Mouse (Mus musculus) kidney, postnatal 4 days (tissue): ENCODE results near the gene Tiam2.
A peak's percentile ranks its signal among the peaks of the same experiment; 100 is the strongest.

ENCODE experiments used
- DNase-seq, 2 experiments: peaks; one replicate each; pipeline ENCODE4 v3.0.0; 2021; ENCODE audit warnings: mixed read lengths in 2 of 2

The Tiam2 gene

DNA sequence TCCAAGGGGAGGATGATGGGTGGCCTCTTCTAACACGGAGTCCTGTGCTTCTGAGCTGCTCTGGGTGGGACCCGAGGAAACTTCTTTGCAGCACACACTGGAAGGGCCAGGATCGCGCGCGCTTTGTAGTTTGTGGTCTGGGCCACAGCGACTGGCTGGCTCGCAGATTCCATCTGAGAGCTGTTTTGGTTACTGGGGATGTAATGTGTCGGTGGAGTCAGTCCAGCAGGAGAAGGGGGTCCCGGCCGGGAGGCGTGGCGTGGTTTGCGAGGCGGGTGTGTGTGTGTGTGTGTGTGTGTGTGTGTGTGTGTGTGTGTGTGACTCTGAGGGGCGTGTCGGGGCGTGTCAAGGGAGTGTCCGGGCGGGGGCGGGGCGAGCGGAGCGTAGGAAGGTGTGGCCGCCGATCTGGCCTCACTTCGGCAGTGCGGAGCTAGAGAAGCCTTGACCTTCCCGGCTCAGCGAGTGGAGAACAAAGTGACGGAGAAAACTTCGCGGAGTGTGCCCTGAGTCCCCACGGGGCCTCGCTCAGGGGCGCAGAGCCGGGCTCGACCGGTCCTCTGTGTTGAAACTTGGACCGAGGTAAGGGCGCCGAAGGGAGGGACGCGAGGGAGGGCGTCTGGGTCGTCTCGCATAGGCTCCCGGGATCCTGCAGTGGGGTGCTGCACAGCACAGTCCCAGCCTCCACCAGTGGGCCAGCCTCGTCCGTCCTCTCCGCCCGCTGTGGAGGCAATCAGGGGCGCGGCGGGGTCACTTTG is at the start of gene Tiam2:
Tiam2 (plus strand) TSS at position 426 of the 755 bp plus-strand sequence.
- DNase-seq: peak; percentile 81 to 87

DNA sequence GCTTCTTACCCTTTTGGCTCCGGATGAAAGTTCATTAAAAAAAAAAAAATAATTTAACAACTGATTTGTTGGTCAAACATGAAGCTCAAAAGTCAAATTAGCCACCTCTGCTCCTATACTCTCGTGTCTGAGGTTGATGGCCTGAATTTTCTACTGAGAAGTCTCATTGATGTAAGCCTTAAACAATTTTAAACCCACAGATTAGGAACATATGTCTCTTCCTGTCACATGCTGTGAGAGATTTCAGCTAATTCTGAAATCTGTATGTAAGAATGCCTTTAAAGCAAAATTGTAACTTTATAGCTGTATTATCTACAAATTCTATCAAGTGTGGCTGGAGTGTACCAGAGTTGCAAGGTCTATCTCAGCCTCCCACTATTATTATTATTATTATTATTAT is 46.1 kb upstream of the Tiam2 start:
- no peak for DNase-seq

DNA sequence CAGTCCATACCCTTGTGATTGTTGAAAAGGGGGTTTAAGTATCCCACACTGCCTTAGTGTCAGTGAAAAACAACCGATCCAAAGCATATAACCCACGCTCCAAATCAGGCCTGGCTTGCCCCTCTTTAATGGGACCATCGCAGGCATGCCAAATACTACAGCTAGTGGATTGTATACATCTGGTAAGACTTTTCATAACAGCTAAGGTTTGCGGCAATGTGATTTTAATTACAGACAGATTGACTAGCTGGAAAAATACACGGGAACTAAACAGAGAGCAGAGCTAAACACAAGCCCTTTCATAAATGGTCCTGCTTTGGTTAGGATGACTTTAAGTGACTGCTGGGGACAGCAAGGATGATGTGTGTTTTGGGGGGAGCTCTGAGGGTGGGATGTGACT is 44.4 kb upstream of the Tiam2 start:
- no peak for DNase-seq

DNA sequence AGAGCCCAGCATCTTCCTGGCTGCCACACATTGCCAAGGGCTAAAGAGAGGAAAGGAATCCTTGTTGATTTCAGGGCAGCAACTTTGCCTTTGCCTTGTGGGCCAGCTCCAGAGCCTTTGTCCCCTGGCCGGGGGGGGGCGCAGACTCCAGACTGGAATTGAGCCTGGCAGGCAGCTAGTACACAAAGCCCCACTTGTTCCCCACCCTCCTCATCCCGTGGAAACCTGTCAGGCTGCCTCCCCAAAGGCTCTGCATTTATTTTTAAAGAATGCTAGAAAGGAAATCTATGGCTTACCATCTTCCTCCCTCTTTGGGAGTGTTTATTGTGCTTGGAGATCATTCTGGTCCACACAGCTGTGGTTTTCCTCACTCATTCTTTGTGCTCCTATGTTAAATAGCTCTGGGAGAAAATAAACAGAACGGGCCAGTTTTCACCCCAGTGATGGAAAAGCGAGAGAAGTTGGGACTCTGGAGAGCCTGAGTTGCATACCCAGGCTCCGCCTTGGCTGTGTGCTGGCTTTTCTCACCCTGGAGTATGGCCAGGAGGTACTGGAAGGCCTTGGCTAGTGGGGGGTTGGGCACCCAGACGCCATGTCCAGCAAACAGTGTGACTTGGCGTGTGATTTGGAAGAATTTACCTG is 41.2 kb upstream of the Tiam2 start:
- no peak for DNase-seq

DNA sequence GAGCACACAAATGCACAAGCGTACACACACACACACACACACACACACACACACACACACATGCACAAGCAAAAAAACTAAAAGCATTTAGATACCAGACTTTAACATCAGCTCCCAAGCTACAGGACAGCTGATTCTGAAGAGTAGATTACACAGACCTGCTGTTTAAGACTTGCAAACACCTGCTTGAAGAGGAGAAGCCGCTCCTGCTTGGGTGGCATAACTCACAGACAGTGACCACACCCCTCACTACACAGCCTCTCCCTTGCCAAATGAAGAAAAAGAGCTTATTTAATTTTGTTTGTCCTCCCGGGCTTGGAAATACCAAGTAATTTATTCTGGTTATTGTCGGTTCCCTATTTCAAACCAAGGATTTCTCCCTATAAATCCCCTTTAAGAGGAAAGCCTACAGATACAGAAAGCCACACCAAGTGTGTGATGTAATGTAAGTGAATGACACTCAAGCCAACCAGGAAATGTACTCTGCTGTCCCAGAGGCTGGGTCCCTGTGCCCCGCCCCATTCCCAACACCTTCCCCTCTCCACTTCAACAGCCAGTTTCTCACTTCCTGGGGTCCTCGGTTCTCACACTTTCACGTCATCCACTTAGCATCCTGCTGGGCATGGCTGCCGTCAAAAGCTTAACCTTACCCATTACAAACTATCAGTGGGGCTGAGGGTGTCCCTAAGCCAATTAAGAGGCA is 40.1 kb upstream of the Tiam2 start:
- DNase-seq: no peak

DNA sequence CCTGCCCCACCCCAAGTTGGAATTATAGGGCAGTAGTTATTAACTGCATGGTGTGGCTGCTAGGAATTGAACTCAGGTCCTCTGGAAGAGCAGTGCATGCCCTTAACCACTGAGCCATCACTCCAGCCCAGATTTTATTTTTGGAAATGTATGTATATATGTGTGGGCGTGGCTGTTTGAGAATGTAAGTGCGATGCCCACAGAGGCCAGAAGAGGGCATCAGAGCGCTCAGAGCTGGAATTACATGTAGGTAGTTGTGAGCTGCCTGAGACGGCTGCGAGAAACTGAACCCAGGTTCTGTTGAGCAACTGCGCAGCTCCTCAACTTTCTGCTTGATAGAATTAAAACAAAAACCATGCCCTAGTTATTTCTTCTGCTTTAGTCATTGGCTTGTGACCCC is 38.0 kb upstream of the Tiam2 start:
- peak; percentile 82 to 83 for DNase-seq

DNA sequence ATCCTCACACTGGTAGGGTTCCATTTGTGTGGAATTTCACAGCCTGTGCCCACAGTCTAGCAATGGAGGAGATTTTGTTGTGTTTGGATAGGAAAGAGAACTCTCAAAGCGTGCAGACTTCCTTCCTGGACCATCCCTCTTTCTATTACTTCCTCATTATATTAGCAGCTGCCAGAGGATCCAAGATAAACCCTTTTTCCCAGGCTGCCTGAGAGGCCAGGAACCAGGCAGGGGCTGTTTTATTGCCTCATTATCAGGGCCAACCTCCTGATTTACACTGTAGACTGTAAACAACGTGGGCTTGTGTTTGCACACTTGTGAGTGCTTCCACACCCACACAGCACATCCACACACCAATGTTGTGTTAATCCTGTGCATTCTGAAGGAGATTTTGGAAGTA is 31.3 kb upstream of the Tiam2 start:
- DNase-seq: no peak

DNA sequence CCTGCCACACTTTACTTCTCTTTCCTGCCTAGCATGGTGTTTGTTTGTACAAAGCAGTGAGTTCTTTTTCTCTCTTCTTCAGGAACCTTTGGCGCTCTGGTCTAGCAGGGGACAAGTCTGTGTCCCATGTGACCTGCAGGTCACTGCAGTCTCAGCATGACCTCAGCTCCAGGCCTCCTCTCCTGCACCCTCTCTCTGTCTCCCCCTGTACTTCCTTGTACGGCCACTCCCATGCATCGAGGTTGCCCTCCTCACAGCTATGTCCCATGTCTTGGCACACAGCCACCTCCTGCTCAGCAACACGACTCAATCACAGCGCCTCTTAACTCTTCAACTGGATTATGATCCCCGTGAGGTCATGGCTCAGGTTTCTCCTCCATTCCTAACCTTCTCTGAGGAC is 26.9 kb upstream of the Tiam2 start:
- no peak for DNase-seq

DNA sequence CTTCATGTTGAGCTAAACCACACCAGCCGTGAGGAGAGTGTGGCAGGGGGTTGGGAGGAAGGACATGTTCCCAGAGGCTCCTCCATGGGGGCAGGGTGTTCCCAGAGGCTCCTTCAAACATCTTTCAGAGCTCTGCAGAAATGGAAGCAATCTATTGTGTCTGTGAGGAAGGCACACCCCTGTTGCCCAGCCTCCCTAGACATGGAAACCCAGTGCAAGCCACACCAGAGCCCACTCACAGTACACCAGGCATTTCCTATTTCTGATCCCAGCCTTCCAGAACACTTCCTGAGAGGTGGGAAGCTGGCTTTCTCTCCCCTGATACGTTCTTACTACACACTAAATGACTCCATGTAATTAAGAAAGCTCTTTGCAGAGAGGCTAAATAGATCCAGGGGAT is 20.4 kb upstream of the Tiam2 start:
- peak in 1 of 2 experiments; percentile 10 for DNase-seq

DNA sequence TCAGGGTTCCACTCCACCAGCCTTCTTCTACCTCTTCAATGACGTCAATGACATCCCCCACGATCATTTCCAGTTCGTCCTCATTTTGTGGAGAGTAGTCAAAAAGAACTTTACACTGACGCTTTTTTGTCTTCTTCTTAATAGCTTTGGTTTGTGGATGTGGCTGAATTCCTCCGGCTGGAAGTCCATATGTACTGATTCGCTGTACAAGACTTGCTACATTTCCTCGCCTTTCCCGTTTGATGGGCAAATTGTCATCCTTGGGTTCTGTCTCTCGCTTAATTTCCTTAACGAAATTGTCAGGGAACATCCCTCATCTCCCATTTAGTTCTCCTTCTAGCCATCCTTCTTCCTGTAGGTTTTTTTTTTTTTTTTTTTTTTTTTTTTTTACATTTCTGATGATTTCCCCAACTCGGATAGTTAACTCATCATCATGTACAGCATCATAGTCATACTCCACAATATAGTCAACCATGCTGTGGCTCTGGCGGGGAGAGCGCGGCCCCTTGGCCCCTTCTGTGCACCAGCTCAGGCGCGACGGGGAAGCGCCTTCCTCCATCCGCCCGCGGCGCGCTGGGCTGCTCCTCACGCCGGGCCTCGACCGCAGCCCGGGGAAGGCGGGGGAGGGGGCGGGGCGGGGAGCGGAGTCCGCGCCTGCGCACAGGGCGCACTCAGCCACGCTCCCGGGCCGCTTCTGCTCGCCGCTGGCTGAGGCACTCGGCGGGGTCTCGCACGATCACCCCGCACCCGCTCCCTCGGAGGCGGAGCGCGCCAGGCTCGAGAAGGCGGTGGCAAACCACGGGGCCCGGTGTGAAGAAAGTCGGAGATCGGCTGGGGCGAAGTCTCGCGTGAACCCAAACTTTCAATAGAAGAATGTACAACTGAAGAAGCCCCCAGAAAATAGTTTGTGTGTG is 12.4 kb upstream of the Tiam2 start:
- peak; percentile 86 to 92 for DNase-seq

DNA sequence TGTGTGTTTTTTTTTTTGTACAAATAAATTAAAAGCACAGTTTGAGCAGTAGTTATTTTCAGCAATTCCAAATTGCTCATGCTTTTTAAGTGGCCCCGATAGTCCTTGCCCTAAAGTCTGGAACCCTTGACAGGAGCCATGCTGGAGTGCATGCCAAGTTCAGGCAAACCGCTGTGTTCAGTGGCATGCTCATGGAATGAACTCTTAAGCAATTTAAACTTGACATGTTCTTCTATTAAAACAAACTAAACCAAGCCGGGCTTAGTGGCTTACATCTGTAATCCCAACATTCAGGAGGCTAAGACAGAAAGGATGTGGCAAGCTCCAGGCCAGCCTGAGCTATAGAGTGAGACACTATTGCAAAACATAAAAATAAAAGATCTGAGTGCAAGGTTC is 11.8 kb upstream of the Tiam2 start:
- DNase-seq: no peak

DNA sequence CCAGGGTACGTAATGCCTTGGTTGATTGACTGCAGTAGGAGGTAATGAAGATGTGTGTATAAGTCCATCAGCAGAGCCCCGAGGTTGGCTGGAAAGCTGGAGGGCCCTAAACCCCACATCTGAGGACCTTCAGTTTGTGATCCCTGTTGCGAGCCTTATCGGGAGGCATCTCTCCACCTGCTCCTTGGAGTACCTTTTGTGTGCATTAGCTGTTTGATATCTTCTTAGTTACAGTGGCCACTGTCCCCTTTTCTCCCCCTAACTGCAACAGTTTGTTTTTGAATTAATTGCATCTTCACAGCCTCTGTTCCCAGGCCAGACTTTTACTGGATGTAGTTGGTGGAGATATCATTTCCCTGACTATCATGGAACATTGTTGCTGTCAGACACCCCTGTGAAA is 10.8 kb upstream of the Tiam2 start:
- no peak for DNase-seq

DNA sequence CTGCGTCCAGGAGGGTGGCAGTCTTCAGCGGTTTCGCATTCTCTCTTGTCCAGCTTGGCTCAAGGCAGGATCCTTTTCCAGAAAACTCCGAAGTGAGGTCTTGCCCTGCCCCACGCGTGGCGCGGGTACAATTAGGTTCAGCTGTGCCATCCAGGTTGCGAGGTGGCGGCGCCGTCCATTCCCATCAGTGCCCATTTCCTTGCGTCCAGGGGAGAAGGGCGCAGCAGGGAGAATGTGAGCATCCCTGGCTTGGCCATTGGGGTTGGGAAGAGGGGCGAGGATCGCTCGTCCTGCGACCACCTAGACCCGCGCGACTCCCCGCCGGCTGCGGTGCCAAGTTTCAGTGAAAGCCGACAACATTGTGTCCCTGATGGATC is 518 bp downstream of the Tiam2 start:
- no peak for DNase-seq

DNA sequence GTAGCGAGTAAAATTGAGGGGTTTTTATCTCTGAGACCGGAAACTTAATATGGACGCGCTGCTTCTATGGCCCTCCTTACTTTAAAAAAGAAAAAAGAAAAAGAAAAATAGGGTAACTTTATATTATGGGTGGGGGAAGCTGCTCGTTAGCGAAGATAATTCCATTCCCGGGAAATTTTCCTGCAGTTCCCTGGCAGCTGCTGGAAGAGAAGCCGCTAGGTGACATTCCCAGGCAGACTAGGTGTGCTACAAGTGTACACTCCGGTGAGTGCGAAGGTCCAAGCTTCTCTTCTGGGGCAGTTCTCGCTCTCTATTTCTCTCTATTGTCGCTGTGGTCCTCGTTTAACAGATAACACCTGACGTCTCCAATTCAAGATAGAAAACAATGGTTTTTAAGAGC is 962 bp downstream of the Tiam2 start:
- no peak for DNase-seq

DNA sequence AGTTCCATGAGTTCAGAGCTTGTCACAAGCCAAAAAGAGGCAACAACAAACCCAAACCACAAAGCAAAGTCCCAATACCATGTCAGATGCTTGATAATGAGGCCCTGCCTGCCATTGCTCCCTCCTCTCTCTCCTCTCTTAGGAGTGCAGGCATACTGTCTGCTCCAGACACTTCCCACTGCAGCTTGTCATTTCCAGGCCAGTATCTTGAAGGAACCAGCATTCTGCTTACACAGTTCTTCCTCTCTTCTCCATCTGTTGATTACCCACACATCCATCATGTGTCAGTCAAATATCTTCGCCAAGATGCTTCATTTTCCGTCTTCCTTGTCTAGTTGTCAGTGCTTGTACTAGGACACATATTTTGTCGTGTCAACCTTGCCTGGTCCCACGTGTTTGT is 2.4 kb downstream of the Tiam2 start:
- no peak for DNase-seq

DNA sequence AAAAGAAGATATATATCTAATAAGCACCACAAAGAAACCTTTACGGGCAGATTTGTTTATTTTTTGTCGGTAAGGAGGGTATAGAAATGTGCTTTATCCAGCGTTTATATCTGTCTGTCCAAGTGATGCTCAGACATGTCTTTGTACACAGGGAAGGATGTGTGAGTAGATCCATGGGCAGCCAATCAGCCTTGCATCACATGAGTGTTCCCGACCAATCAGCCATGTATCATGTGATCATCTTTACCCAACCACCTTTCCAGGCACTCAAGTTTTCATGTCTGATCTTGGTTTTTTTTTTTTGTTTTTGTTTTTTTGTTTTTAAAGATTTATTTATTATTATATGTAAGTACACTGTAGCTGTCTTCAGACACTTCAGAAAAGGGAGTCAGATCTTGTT is 3.1 kb downstream of the Tiam2 start:
- DNase-seq: no peak

DNA sequence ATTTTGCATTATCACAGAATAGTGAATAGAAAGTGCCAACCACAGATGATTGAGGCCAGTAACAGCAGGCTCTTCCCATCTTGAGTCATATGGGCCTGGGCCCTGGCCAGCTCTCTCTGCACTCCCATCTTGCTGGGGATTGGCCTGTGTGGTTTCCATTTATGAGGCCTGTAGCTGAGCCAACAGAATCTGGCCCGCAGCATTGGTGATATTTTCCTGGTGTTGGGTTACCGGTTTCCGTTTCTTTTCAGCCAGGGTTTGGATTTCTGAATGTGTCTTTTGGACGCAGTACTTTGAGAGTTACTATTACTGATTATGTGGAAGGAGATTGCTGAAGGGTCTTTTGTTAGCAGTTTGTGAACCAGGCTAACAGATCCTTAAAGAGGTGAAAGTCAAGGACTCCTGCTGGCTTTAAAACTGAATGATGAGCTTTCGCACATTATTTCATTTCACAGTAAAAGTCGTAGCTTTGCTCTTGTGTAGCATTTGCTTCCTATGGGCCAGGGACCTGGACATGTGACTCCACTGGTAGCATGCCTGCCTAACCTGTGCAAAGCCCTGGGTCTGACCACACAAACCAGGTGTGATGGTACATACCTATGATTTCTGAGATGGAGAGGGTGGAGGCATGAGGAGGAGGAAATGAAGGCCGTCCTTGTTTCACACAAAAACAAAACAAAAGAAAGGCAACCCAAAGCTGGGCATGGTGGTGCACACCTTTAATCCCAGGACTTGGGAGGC is 5.5 kb downstream of the Tiam2 start:
- DNase-seq: peak; percentile 78 to 84

DNA sequence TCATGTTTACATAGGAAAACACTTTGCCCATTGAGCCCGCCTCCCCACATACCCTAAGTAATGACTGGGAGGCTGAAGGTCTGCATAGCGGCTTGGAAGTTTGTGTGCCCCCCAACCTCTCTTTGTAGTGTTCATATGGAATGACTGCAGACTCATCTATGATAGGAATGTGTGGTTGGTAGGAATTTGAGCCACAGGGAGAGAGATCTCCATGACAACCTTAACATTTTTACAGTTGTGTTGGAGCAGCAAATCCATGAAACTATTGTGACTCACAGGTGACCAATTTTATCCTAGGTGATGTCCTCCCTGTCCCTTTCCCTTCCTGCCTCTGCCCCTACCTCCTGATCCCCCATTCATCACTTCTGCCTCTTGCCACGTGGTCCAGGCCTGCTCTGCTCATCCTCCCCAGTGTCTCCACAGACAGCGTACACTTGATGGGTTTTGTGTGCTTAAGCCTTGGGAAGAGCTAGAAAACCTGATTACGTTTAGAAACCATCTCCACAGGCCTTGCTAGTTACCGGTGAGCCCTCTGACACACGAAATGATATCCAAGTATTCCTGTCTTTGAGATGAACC is 9.9 kb downstream of the Tiam2 start:
- DNase-seq: no peak

DNA sequence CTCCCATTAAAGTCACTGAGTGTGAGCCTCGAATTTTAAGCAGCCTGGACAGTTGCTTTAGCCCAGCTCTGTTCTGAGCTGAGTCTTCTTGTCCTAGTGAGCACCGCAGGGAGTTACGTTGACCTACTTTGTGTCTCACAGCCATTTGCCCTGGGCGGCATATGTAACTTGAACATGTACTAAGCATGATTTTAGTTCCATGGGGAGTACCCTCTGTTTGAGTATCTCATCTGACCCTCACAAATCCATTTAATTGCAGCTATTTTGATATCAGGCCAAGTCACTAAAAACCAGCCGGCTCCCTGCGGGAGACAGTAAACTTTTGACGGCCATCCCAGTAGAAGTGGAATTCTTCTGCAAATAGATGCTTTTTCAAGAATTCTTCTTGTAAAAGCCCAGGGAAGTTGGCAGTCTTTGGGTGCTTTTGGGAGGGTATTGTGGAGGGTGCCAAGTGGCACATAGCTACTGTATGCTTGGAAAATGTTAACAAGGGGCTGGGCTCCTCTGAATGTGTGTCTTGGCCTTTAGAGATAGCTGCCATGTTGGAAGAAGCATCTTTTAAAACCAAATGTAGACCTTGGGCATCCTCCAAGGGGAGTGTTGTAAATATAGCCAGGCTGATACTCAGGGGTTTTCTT is 10.6 kb downstream of the Tiam2 start:
- DNase-seq: peak in 1 of 2 experiments; percentile 27

DNA sequence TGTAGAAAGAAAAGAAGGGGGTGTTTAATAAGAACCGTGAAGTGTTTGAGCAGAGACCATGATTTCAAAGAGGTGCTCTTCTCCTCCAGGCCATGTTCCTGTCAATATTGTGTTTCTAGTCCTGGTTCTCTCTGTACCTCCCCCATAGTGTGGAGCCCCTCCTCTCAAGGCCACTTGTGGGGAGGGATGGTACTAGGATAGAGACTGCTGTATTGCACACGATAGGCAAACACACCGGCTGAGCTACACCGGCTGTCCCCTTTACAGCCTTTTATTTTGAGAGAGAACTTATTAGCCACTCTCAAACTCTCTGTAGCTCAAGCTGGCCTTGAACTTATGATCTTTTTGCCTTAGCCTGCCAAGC is 11.1 kb downstream of the Tiam2 start:
- DNase-seq: no peak

DNA sequence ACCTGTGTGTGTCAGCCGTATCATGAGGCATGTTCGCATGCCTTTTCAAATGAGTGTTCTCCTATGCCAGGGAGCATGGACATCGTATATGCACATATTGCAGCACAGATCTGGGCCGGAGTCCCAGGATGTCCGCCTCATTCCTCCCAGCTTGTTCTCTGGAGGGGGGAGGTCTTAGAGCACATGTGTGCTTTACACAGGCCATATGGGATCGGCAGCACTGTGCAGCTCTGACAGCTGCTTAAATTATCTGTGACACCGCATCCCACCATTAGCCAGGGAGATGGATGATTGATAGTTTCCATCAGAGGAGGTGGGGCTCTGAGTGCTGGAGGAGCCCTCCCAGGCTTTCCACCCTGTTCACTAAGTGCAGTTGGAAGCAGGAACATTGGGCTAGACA is 12.4 kb downstream of the Tiam2 start:
- peak; percentile 29 to 47 for DNase-seq

DNA sequence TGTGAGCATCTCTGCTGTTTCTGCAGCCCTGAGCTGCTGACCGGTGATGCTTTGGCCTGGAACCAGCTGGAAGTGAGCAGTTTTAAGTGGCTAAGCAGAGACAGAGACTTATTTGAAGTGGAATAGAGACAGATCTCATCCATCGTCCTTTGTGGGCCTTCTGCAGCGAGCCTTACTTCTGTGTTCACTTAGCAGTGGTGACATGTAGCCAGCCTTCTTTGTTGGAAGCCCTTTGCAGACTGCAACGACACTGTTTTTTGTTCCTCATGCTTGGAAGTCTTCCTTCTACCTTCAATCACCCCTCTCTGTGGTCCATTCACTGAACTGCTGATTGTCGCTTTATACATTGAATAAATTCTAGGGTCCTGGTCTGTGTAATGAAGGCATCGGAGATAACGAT is 18.5 kb downstream of the Tiam2 start:
- DNase-seq: no peak
